Mouse (Mus musculus): ENCODE data around the gene Gata5. TPM values are rescaled to one million over a fixed set of nuclear protein-coding genes. Genes with fewer than 3 reads are reported as not detected.

Gene Gata5
- total and polyA plus RNA-seq, 3 experiments = not detected

DNA sequence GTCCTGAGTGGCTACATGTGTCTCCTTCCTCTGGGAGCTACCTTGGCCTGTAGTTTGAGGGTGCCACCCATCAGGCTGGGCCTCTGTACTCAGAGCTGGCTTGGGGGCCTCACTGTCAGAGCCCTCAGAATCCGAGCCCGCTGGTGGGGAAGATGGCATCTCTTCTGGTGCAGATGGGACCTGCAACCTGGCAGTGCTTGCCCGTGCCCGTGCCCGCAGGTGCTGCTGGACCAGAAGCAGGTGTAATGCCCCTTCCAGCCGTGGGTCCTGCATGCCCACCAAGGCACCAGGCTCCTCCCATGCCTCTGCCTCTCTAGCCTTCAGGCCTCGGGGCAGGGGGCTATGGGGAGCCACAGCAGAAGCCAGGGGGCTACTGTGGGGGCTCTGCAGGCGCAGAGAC, 55.2 kb downstream of the Gata5 start:
- H3K4me1 ChIP-seq (ENCODE audit: control insufficient read depth in 1 of 2, insufficient read depth in 2 of 2) = peaks cover 0 to 11% of the 10 kb centered on the region in 2 experiments; a peak in 2 of 4 replicates
- no peak overlapping the region for H3K4me2 ChIP-seq (ENCODE audit: insufficient read depth, low read depth, poor library complexity, severe bottlenecking)
- in situ Hi-C loops (cut with MboI; ENCODE audit: low pct_ligation_motif_present, low pct_unique_long_range_greater_than_20kb, low sequenced_read_pairs) (loop anchor here (10.0 kb wide), 1 partner anchor 295 kb away; no protein-coding TSS in a partner anchor), dilution Hi-C loops (cut with MboI; ENCODE audit: extremely low pct_ligation_motif_present, extremely low pct_unique_long_range_greater_than_20kb, low sequenced_read_pairs) (no loop called here)
- no peaks in the 10 kb centered on the region for H3K36me3 ChIP-seq (replicated peaks in 1 of 2; ENCODE audit: control insufficient read depth in 1 of 2, insufficient read depth in 1 of 2, low read length in 1 of 2)
- TF ChIP-seq GABPA (IDR thresholded peaks at IDR 0.05; ENCODE audit: insufficient replicate concordance, low read depth, low read length) (no peak), NRF1 (IDR thresholded peaks at IDR 0.05; ENCODE audit: low read depth, low read length) (no peak), JUND (conservative IDR thresholded peaks at IDR 0.05; ENCODE audit: low read depth, low read length) (no peak), MYC (IDR thresholded peaks at IDR 0.05; ENCODE audit: low read depth, low read length) (no peak), TCF12 (IDR thresholded peaks at IDR 0.05; ENCODE audit: low read depth, low read length) (no peak), SIN3A (IDR thresholded peaks at IDR 0.05; ENCODE audit: low read length) (no peak), MAX (IDR thresholded peaks at IDR 0.05; ENCODE audit: low read length) (no peak), JUN (IDR thresholded peaks at IDR 0.05; ENCODE audit: insufficient read depth, low read depth, low read length) (no peak), CTCF (conservative IDR thresholded peaks at IDR 0.05 in 1 of 2, IDR thresholded peaks at IDR 0.05 in 1 of 2; ENCODE audit: low read depth in 2 of 2, low read length in 2 of 2) (no peak), ZKSCAN1 (IDR thresholded peaks at IDR 0.05; ENCODE audit: borderline replicate concordance, low read depth, low read length) (no peak), TBP (conservative IDR thresholded peaks at IDR 0.05; ENCODE audit: low read depth, low read length) (no peak), ZNF384 (IDR thresholded peaks at IDR 0.05; ENCODE audit: low read depth, low read length) (no peak), SMC3 (IDR thresholded peaks at IDR 0.05; ENCODE audit: low read depth, low read length) (no peak), PAX5 (IDR thresholded peaks at IDR 0.05; ENCODE audit: low read length) (no peak), MEF2A (IDR thresholded peaks at IDR 0.05; ENCODE audit: borderline replicate concordance, low read depth, low read length) (no peak), USF1 (IDR thresholded peaks at IDR 0.05; ENCODE audit: low read depth, low read length) (no peak)
- H3K27ac ChIP-seq (ENCODE audit: insufficient read depth, low read depth) = no peak overlapping the region
- no peak overlapping the region for H3K4me3 ChIP-seq (replicated peaks in 1 of 3; ENCODE audit: low read depth in 2 of 3, low read length in 2 of 3, poor library complexity in 1 of 3)
- no peak for DNase-seq (ENCODE audit: extremely low read depth)
- no peak overlapping the region for H3K9ac ChIP-seq (ENCODE audit: insufficient read depth, low read depth)
- H3K9me3 ChIP-seq (replicated peaks; ENCODE audit: low read length) = no peaks in the 10 kb centered on the region
- H3K79me2 ChIP-seq (replicated peaks; ENCODE audit: control insufficient read depth, extremely low read depth, insufficient read depth, poor library complexity, severe bottlenecking) = no peaks in the 10 kb centered on the region
- peaks cover 94% of the 10 kb centered on the region for H3K27me3 ChIP-seq (replicated peaks)

DNA sequence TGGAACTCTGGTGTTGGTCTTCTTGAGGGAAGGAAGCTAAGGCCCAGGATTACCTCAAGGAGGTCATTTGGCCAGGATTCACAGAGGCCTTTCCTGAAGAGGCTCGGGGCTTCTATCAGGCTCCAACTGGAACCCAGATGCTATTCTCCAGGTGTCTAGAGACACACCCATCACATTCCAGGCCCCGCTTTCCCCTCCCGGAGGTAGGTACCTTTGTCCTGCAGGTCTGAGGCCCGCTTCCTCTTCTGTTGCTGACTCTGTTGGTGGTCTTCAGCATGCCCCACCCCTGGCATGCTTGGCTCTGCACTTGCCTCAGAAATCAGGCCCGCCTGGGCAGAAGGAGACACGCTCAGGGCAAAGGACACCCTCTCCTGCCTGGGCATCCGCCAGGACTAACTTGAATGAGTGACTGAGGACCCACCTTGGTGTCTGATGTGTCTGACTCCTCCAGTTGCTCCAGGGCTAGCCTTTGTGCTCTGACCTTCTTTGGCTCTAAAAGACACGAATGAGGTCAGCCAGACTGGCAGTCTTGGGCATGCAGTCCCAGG, 56.7 kb downstream of the Gata5 start:
- H3K4me3 ChIP-seq (replicated peaks in 1 of 3; ENCODE audit: low read depth in 2 of 3, low read length in 2 of 3, poor library complexity in 1 of 3) = no peak overlapping the region
- DNase-seq (ENCODE audit: extremely low read depth) = no peak
- no peaks in the 10 kb centered on the region for H3K36me3 ChIP-seq (replicated peaks in 1 of 2; ENCODE audit: control insufficient read depth in 1 of 2, insufficient read depth in 1 of 2, low read length in 1 of 2)
- no peaks in the 10 kb centered on the region for H3K9me3 ChIP-seq (replicated peaks; ENCODE audit: low read length)
- H3K4me1 ChIP-seq (ENCODE audit: control insufficient read depth in 1 of 2, insufficient read depth in 2 of 2) = peaks cover 0 to 18% of the 10 kb centered on the region in 2 experiments; a peak in 2 of 4 replicates
- H3K9ac ChIP-seq (ENCODE audit: insufficient read depth, low read depth) = no peak overlapping the region
- H3K27me3 ChIP-seq (replicated peaks) = peaks cover 85% of the 10 kb centered on the region
- in situ Hi-C loops (cut with MboI; ENCODE audit: low pct_ligation_motif_present, low pct_unique_long_range_greater_than_20kb, low sequenced_read_pairs) = loop anchor here (10.0 kb wide), 1 partner anchor 297 kb away; no protein-coding TSS in a partner anchor
- no peak overlapping the region for H3K4me2 ChIP-seq (ENCODE audit: insufficient read depth, low read depth, poor library complexity, severe bottlenecking)
- no peaks in the 10 kb centered on the region for H3K79me2 ChIP-seq (replicated peaks; ENCODE audit: control insufficient read depth, extremely low read depth, insufficient read depth, poor library complexity, severe bottlenecking)
- dilution Hi-C loops (cut with MboI; ENCODE audit: extremely low pct_ligation_motif_present, extremely low pct_unique_long_range_greater_than_20kb, low sequenced_read_pairs) = no loop called here
- H3K27ac ChIP-seq (ENCODE audit: insufficient read depth, low read depth) = no peak overlapping the region
- TF ChIP-seq NELFE (IDR thresholded peaks at IDR 0.05; ENCODE audit: low read depth, low read length) = no peak
- no peak for TF ChIP-seq CHD2 (IDR thresholded peaks at IDR 0.05; ENCODE audit: low read length)
- no peak for TF ChIP-seq EP300 (IDR thresholded peaks at IDR 0.05; ENCODE audit: low read length)
